Mouse (Mus musculus) intestine, postnatal 0 days (tissue): ENCODE results near the gene Foxc1. TPM values are rescaled to one million over a fixed set of nuclear protein-coding genes. Genes with fewer than 3 reads are reported as not detected.

ENCODE experiments used
- ATAC-seq: fragments of 200-750 bp; cut with Nextera tagmentation; 2 replicates; pipeline ENCODE4 v1.8.0; 2017; ENCODE audit warnings: mild to moderate bottlenecking, moderate TSS enrichment, moderate library complexity
- H3K27ac ChIP-seq: fragments of 300-500 bp; sonication (generic); 2 replicates; pipeline ENCODE4 v1.5.1; 2014; ENCODE audit warnings: mild to moderate bottlenecking, low read depth, low read length, moderate library complexity
- H3K27me3 ChIP-seq: fragments of 300-500 bp; sonication (generic); replicated peaks from 2 replicates; pipeline ENCODE4 v1.6.1; 2014; ENCODE audit warnings: low read length, mixed read lengths; ENCODE audit not compliant: control insufficient read depth, insufficient read depth
- H3K36me3 ChIP-seq: fragments of 300-500 bp; sonication (generic); 2 replicates; pipeline ENCODE4 v1.6.1; 2014; ENCODE audit warnings: mild to moderate bottlenecking, moderate library complexity; ENCODE audit not compliant: control insufficient read depth, insufficient read depth
- H3K4me1 ChIP-seq: fragments of 300-500 bp; sonication (generic); replicated peaks from 2 replicates; pipeline ENCODE4 v1.6.1; 2014; ENCODE audit warnings: antibody characterized with exemption, low read length, mixed read lengths; ENCODE audit not compliant: control insufficient read depth, insufficient read depth
- H3K4me2 ChIP-seq: fragments of 300-500 bp; sonication (generic); replicated peaks from 2 replicates; pipeline ENCODE4 v1.6.1; 2014; ENCODE audit warnings: low read depth, mild to moderate bottlenecking, moderate library complexity
- H3K4me3 ChIP-seq: fragments of 300-500 bp; sonication (generic); 2 replicates; pipeline ENCODE4 v1.5.1; 2014; ENCODE audit warnings: low read depth, low read length
- H3K9ac ChIP-seq: fragments of 300-500 bp; sonication (generic); 2 replicates; pipeline ENCODE4 v1.6.1; 2014; ENCODE audit warnings: mild to moderate bottlenecking, low read depth, low read length
- H3K9me3 ChIP-seq: fragments of 300-500 bp; sonication (generic); 2 replicates; pipeline ENCODE4 v1.6.1; 2016; ENCODE audit warnings: mixed run types; ENCODE audit not compliant: control insufficient read depth
- CTCF ChIP-seq: sonication (generic); IDR thresholded peaks from 2 replicates; pipeline ENCODE4 v1.5.1; 2016; ENCODE audit warnings: low read depth, mild to moderate bottlenecking, control low read depth, antibody characterized with exemption, moderate library complexity
- WGBS: fragments of 180-500 bp; shearing (Covaris S2); extraction: QIAGEN DNeasy Blood & Tissue Kit; methylation state at CpG from one replicate; pipeline ENCODE4 v1.1.7; 2014; 5-methylcytosine and 5-hydroxymethylcytosine counted together
- polyA plus RNA-seq: library from polyadenylated mRNA; unstranded; fragments of >200 nt; fragmentation: Nextera tagmentation; extraction: Ambion mirVana; gene quantifications from 2 replicates; pipeline ENCODE4 v1.2.1, GENCODE M21; 2015

Foxc1 gene
- polyA plus RNA-seq, 1 experiment from 2014 or later, result 0.08 TPM

DNA sequence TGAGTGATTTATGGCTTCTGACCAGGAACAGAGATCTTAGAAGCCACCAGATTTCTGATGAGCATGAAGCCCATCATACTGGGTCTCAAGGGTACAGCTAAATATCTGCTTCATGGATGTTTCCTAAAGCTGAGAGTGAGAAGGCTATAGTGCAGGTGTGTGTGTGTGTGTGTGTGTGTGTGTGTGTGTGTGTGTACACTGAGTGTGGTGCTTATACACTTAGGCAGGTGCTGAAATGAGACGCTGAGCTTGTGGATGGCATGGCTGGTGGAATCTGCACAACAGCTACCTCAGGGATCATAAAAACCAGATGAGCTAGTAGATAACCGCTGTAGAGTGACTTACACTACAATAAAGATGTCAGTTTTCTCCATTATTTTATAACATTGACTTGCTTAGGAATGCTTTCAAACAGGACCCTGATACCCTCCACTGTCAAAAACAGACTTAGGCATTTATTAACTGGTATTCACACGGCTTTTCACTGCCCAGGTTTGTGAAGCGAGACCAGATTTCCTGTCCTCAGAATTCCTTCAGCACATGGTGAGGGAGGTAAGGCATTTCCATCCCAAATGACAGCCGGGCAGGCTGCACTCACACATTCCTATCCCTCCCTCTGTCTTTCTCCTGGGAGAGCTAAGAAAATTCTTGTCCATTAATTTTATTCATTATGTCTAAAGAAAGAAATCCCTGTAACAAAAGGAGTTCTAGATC lies 43.0 kb downstream of the Foxc1 start:
- 29% methylated on average over 5 of the region's 5 CpGs for WGBS
- no peak for ATAC-seq
- Histone ChIP-seq H3K36me3 (no peaks in the 10 kb centered on the region), H3K27me3 (no peaks in the 10 kb centered on the region), H3K27ac (no peak overlapping the region), H3K4me2 (no peak overlapping the region), H3K4me1 (no peaks in the 10 kb centered on the region), H3K9me3 (no peaks in the 10 kb centered on the region), H3K9ac (no peak overlapping the region), H3K4me3 (no peak overlapping the region)
- TF ChIP-seq CTCF, result no peak

GRCm38 (mm10) chr13:31853564-31853963 lies 47.1 kb downstream of the Foxc1 start:
- H3K4me1 ChIP-seq, result no peaks in the 10 kb centered on the region
- no peaks in the 10 kb centered on the region for H3K9me3 ChIP-seq
- no peak for ATAC-seq
- H3K4me2 ChIP-seq, result no peak overlapping the region
- H3K27me3 ChIP-seq, result no peaks in the 10 kb centered on the region
- 62% methylated on average over 2 of the region's 2 CpGs for WGBS
- no peak for TF ChIP-seq CTCF
- no peak overlapping the region for H3K9ac ChIP-seq
- H3K36me3 ChIP-seq, result no peaks in the 10 kb centered on the region
- no peak overlapping the region for H3K4me3 ChIP-seq
- no peak overlapping the region for H3K27ac ChIP-seq

DNA sequence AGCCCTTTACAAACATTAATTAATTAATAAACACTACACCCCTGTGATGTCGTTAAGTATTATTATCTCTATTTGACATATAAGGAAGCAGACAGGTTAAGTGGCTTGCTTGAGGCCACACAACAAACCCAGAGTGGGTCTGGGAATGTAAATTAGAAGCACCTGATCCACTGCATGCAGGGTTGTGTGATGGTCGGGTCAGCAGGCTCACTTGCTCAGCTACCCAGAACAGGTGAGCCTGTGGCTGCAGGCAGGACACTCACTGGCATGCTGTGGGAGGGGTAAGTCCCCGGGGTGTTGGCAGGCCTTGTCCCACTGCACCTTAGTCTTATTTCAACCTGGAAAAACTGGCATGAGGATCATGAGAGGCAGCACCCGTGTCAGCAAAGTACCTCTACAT lies 47.6 kb downstream of the Foxc1 start:
- Histone ChIP-seq H3K4me2 (no peak overlapping the region), H3K9ac (no peak overlapping the region), H3K4me3 (no peak overlapping the region), H3K36me3 (no peaks in the 10 kb centered on the region), H3K27ac (no peak overlapping the region), H3K4me1 (no peaks in the 10 kb centered on the region), H3K9me3 (no peaks in the 10 kb centered on the region), H3K27me3 (no peaks in the 10 kb centered on the region)
- WGBS, result 58% methylated on average over 4 of the region's 4 CpGs
- no peak for TF ChIP-seq CTCF
- no peak for ATAC-seq

DNA sequence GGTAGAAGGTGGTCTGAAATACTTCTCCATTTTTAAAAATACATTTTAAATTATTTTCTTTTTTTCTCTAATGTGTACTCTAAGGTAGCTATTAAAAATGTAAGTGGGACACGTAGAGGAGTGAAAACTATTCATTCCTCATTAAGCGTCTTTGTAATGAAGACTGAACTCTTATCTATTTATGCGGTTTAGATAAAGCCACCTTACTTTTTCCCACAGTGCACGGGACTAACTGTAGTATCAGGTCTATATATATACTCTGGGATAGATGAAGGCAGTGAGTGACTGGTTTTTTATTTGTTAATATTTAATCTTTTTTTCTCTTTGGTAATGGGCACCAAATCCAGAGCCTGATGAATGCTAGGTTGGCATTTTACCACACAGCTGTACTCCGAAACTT lies 53.8 kb downstream of the Foxc1 start:
- Histone ChIP-seq H3K27ac (no peak overlapping the region), H3K4me3 (no peak overlapping the region), H3K9ac (no peak overlapping the region), H3K27me3 (no peaks in the 10 kb centered on the region), H3K36me3 (no peaks in the 10 kb centered on the region), H3K4me1 (no peaks in the 10 kb centered on the region), H3K4me2 (no peak overlapping the region), H3K9me3 (no peaks in the 10 kb centered on the region)
- ATAC-seq, result no peak
- 75% methylated on average over 5 of the region's 5 CpGs for WGBS
- TF ChIP-seq CTCF, result no peak

Other genes starting within 250 kb of the Foxc1 start
- gene A530084C06Rik, start 247.3 kb upstream of the Foxc1 start, polyA plus RNA-seq, result not detected in 2 replicates
- gene Foxf2, start 180.8 kb upstream of the Foxc1 start, polyA plus RNA-seq, result 9.3 and 10.6 TPM in 2 replicates